Mouse (Mus musculus) lung, embryonic 14.5 days (tissue): Measurements from ENCODE around the gene Anp32e. TPM values are rescaled to one million over a fixed set of nuclear protein-coding genes. Genes with fewer than 3 reads are reported as not detected.
A peak's percentile ranks its signal among the peaks of the same experiment; 100 is the strongest.
"Not testable (repeated sequence)": the region's sequence is repeated elsewhere in the genome, so short reads cannot be mapped to it uniquely, and the experiment has no call there.

ENCODE experiments used
- ATAC-seq: fragments of 200-750 bp; cut with Nextera tagmentation; 2 replicates; pipeline ENCODE4 v1.8.0; 2017; ENCODE audit warnings: mild to moderate bottlenecking, moderate TSS enrichment, moderate library complexity; ENCODE audit not compliant: insufficient read depth
- DNase-seq: peaks from one replicate; pipeline ENCODE4 v3.0.0-alpha.2; 2015
- H3K27ac ChIP-seq: fragments of 300-500 bp; sonication (generic); 2 replicates; pipeline ENCODE4 v1.5.1; 2014; ENCODE audit warnings: low read depth, mild to moderate bottlenecking, moderate library complexity
- H3K27me3 ChIP-seq: fragments of 300-500 bp; sonication (generic); 2 replicates; pipeline ENCODE4 v1.6.1; 2014; ENCODE audit warnings: low read length, control low read depth; ENCODE audit not compliant: insufficient read depth
- H3K36me3 ChIP-seq: fragments of 300-500 bp; sonication (generic); 2 replicates; pipeline ENCODE4 v1.6.1; 2014; ENCODE audit warnings: control low read depth; ENCODE audit not compliant: insufficient read depth
- H3K4me1 ChIP-seq: fragments of 300-500 bp; sonication (generic); 2 replicates; pipeline ENCODE4 v1.6.1; 2014; ENCODE audit warnings: antibody characterized with exemption, control low read depth; ENCODE audit not compliant: insufficient read depth
- H3K4me2 ChIP-seq: fragments of 300-500 bp; sonication (generic); 2 replicates; pipeline ENCODE4 v1.6.1; 2014; ENCODE audit warnings: mild to moderate bottlenecking
- H3K4me3 ChIP-seq: fragments of 300-500 bp; sonication (generic); 2 replicates; pipeline ENCODE4 v1.5.1; 2014; ENCODE audit warnings: low read depth, low read length
- H3K9ac ChIP-seq: fragments of 300-500 bp; sonication (generic); 2 replicates; pipeline ENCODE4 v1.6.1; 2014
- H3K9me3 ChIP-seq: fragments of 300-500 bp; sonication (generic); 2 replicates; pipeline ENCODE4 v1.6.1; 2016; ENCODE audit warnings: low read depth, low read length, control low read depth
- CTCF ChIP-seq: IDR thresholded peaks from 2 replicates; pipeline ENCODE4 v1.5.1; 2016; ENCODE audit warnings: antibody characterized with exemption, low read depth
- WGBS: fragments of 180-500 bp; shearing (Covaris S2); extraction: QIAGEN DNeasy Blood & Tissue Kit; methylation state at CpG from one replicate; pipeline ENCODE4 v1.1.7; 2014; 5-methylcytosine and 5-hydroxymethylcytosine counted together
- polyA plus RNA-seq: library from polyadenylated mRNA; unstranded; fragments of >200 nt; fragmentation: Nextera tagmentation; extraction: Ambion mirVana; gene quantifications from 2 replicates; pipeline ENCODE4 v1.2.1, GENCODE M21; 2014

Anp32e gene
- polyA plus RNA-seq, 1 experiment from 2014 or later = 80.5 TPM

DNA sequence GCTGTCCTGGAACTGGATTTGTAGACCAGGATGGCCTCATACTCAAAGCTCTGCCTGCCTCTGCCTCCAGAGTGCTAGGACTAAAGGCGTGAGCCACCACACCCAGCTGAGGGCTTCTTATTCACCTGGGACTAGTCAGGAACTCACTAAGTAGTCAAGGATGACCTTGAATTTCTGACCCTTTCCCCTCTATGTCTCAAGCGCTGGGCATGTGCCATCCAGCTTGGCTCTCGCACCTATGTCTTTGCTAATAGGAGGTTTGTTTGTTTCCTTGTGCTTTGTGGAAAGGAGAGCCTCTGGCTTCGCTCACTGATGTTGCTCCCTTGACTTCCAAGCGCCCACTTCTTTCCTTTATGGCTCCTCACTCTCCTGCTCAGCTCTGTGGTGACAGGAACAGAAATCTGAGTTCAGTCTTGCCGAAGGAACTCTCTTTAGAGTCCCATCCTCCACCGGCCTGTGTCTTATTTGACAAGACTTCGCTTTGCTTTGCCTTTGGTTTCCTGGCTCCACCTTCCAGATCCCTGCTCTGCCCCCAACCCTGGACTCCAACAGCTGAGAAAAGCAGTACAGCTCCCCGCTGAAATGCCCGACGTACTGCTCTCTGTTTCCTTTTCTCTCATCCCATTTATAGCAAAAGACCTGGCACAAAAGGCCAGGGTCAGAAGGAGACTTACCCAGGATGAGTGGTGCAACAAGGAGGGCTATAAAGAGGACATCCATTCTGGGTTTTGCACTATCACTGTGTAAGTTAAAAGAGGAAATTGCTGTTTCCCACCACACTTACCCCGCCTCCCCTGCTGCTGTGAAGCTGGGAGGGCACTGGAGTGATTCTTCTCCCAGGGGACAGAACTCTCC, 37.6 kb upstream of the Anp32e start, which contains the start of gene BC028528:
TSS of gene BC028528 (minus strand) at position 795 of the 855 bp plus-strand sequence.
- peaks cover 18% of the 10 kb centered on the region for H3K36me3 ChIP-seq
- peak within 1 kb of the TSS; percentile 53 for H3K9ac ChIP-seq
- no peak for ATAC-seq
- H3K4me2 ChIP-seq = peak within 1 kb of the TSS; percentile 76
- H3K9me3 ChIP-seq = no peaks in the 10 kb centered on the region
- 17% methylated on average over 12 of the region's 12 CpGs for WGBS
- H3K27ac ChIP-seq = peak within 1 kb of the TSS; percentile 94
- peak; percentile 85 for DNase-seq
- TF ChIP-seq CTCF = no peak
- peaks cover 4% of the 10 kb centered on the region; the same call in 1 of the 2 replicates for H3K4me1 ChIP-seq
- peak within 1 kb of the TSS; percentile 36 for H3K4me3 ChIP-seq
- no peaks in the 10 kb centered on the region for H3K27me3 ChIP-seq

- Histone ChIP-seq H3K9me3 (no peaks in the 10 kb centered on the region), H3K36me3 (peaks cover 14% of the 10 kb centered on the region), H3K4me2 (peak overlapping the region; percentile 76), H3K27me3 (no peaks in the 10 kb centered on the region), H3K27ac (peak overlapping the region; percentile 94), H3K4me1 (peaks cover 4% of the 10 kb centered on the region; the same call in 1 of the 2 replicates), H3K4me3 (peak overlapping the region; percentile 36), H3K9ac (peak overlapping the region; percentile 53; the same call in 1 of the 2 replicates)
- no peak for TF ChIP-seq CTCF
- WGBS = 22% methylated on average over 11 of the region's 11 CpGs
- DNase-seq (peak; percentile 58), ATAC-seq (peak; percentile 26; the same call in 1 of the 2 replicates)
Observed at GRCm38 (mm10) chr3:95892066-95893052, 36.7 kb upstream of the Anp32e start.

DNA sequence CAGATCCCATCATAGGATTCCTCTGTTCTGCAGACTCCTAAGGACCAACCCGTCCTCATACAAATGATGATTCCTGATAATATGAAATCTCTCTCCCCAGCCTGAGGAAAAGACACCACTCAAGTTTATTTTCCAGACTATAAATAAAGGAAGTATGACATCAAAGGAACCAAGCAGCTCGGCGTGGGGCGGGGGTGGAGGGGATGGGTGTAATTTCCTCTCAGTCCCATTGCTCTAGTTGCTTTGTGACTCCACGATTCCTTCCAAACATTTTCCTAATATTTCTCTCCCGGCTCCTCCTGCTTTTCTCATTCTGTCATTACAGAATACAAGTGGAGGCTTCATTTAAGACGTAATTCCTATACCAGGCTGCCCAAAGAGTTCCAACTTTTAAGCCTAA, 35.9 kb upstream of the Anp32e start:
- Histone ChIP-seq H3K27me3 (no peaks in the 10 kb centered on the region), H3K4me2 (peak overlapping the region; percentile 76), H3K9ac (peak overlapping the region; percentile 27; the same call in 1 of the 2 replicates), H3K4me1 (peaks cover 4% of the 10 kb centered on the region; the same call in 1 of the 2 replicates), H3K27ac (peak overlapping the region; percentile 94), H3K4me3 (peak overlapping the region; percentile 70), H3K9me3 (no peaks in the 10 kb centered on the region), H3K36me3 (peaks cover 16% of the 10 kb centered on the region; the same call in 1 of the 2 replicates)
- 9% methylated on average over 7 of the region's 7 CpGs for WGBS
- DNase-seq (no peak), ATAC-seq (peak; percentile 9; the same call in 1 of the 2 replicates)
- TF ChIP-seq CTCF = no peak

DNA sequence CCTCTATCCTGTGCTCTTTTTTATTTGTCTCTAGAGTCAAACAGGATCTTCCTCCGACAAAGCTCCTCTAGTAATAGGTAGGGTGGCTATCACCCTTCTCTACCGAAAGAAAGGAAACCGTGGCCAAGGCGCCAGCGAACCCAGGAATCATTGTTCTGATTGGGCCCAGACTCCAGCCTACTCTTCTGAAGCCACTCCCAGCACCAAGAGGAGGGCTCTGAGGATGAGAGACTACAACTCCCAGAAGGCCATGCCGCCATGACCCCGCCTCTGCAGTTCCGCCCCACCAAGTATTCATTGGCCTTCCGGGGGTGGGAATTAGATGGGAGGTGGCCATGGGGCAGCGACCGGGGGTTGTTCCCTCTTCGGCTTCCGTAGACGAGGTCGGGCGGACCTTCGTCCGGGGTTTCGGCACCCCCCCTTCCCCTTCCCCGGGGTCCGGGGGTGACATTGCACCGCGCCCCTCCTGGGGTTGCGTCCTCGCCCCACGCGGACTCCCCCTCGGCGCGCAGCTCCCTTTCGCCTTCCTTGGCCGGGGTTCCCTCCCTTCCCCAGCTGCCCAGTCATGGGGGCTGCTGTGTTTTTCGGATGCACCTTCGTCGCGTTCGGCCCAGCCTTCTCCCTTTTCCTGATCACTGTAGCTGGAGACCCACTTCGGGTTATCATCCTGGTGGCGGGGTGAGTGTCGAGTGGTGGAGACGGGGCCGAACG, 35.3 kb upstream of the Anp32e start, which contains the start of gene Aph1a:
TSS of gene Aph1a (plus strand) at position 364 of the 711 bp plus-strand sequence.
- peak within 1 kb of the TSS; percentile 94 for H3K27ac ChIP-seq

GRCm38 (mm10) chr3:95894317-95895160, 34.5 kb upstream of the Anp32e start:
- Histone ChIP-seq H3K4me2 (peak overlapping the region; percentile 76), H3K36me3 (peaks cover 19% of the 10 kb centered on the region; the same call in 1 of the 2 replicates), H3K4me3 (peak overlapping the region; percentile 70), H3K27ac (peak overlapping the region; percentile 86), H3K9me3 (no peaks in the 10 kb centered on the region), H3K4me1 (peaks cover 4% of the 10 kb centered on the region; the same call in 1 of the 2 replicates), H3K9ac (peak overlapping the region; percentile 77), H3K27me3 (no peaks in the 10 kb centered on the region)
- TF ChIP-seq CTCF = no peak
- 3% methylated on average over 16 of the region's 16 CpGs for WGBS
- DNase-seq = peak; percentile 77
- peak; percentile 13; the same call in 1 of the 2 replicates for ATAC-seq

More for the DNA sequence above, 35.3 kb upstream of the Anp32e start, which contains the start of gene Aph1a:
- Histone ChIP-seq H3K4me3 (peak within 1 kb of the TSS; percentile 70), H3K9ac (peak within 1 kb of the TSS; percentile 77), H3K4me2 (peak within 1 kb of the TSS; percentile 76), H3K36me3 (peaks cover 19% of the 10 kb centered on the region; the same call in 1 of the 2 replicates)
- H3K27me3 ChIP-seq, H3K4me1 ChIP-seq, H3K9me3 ChIP-seq: not testable (repeated sequence)
- WGBS = 0% methylated on average over 25 of the region's 43 CpGs
- ATAC-seq (peak; percentile 98), DNase-seq (peak; percentile 97)

DNA sequence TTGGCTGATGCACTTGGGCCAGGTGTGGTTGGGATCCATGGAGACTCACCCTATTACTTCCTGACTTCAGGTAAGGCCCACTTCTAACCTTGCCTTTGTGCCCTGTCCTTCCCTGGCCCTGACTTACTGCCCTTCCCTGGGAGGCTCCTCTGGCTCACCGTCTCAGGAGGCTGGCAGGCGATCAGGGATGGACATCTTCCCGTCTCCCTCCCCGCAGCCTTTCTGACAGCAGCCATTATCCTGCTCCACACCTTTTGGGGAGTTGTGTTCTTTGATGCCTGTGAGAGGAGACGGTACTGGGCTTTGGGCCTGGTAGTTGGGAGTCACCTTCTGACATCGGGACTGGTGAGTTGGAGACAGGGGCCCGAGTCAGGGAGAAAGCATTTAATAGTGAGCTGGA, 33.5 kb upstream of the Anp32e start:
- not testable (repeated sequence) for H3K27ac ChIP-seq, H3K9ac ChIP-seq, H3K9me3 ChIP-seq, DNase-seq, H3K27me3 ChIP-seq, ATAC-seq, H3K4me1 ChIP-seq
- Histone ChIP-seq H3K4me2 (peak overlapping the region; percentile 76), H3K4me3 (peak overlapping the region; percentile 70; the same call in 1 of the 2 replicates), H3K36me3 (peaks cover 19% of the 10 kb centered on the region; the same call in 1 of the 2 replicates)
- WGBS = 83% methylated on average over 7 of the region's 7 CpGs
